Mouse (Mus musculus): ENCODE data around the gene Ssu72. TPM values are rescaled to one million over a fixed set of nuclear protein-coding genes. Genes with fewer than 3 reads are reported as not detected.
A peak's percentile ranks its signal among the peaks of the same experiment; 100 is the strongest.

Ssu72 gene
- total RNA-seq (2014; rRNA removed) (84.1 and 90.7 TPM in 2 replicates), polyA plus RNA-seq (2015; fragmentation: Nextera tagmentation; extraction: Ambion mirVana) (152 and 153 TPM in 2 replicates)

- Histone ChIP-seq H3K4me1 (ENCODE audit: insufficient read depth, low read length) (peaks cover 3% of the 10 kb centered on the region; the same call in 1 of the 2 replicates), H3K36me3 (ENCODE audit: insufficient read depth, low read length) (no peaks in the 10 kb centered on the region), H3K27ac (ENCODE audit: low read depth, low read length) (peak within 1 kb of the TSS; percentile 93), H3K4me3 (ENCODE audit: low read depth, low read length) (peak within 1 kb of the TSS; percentile 89), H3K27me3 (ENCODE audit: insufficient read depth, low read length) (no peaks in the 10 kb centered on the region), H3K4me2 (ENCODE audit: low read depth, low read length, poor library complexity, severe bottlenecking) (peak within 1 kb of the TSS; percentile 83), H3K9ac (replicated peaks; ENCODE audit: low read length, poor library complexity, severe bottlenecking) (peak within 1 kb of the TSS; percentile 94), H3K9me3 (ENCODE audit: low read length) (no peaks in the 10 kb centered on the region)
- DNase-seq (ENCODE audit: low spot score) (peak; percentile 98), ATAC-seq (ENCODE audit: low FRiP score) (peak; percentile 96)
- WGBS: under 1% methylated on average over 72 of the region's 83 CpGs
- no peak for TF ChIP-seq CTCF (IDR thresholded peaks at IDR 0.05)
These were observed at the start of gene Ssu72 for GRCm38 (mm10) chr4:155704721-155705591. TSS of gene Ssu72 (plus strand) at chr4:155704800.

- 94% methylated on average over 13 of the region's 13 CpGs for WGBS
- TF ChIP-seq CTCF (IDR thresholded peaks at IDR 0.05): no peak
- Histone ChIP-seq H3K4me3 (ENCODE audit: low read depth, low read length) (no peak overlapping the region), H3K36me3 (ENCODE audit: insufficient read depth, low read length) (peaks cover 67% of the 10 kb centered on the region), H3K4me2 (ENCODE audit: low read depth, low read length, poor library complexity, severe bottlenecking) (no peak overlapping the region), H3K9me3 (ENCODE audit: low read length) (no peaks in the 10 kb centered on the region), H3K4me1 (ENCODE audit: insufficient read depth, low read length) (peaks cover 3% of the 10 kb centered on the region; the same call in 1 of the 2 replicates), H3K27me3 (ENCODE audit: insufficient read depth, low read length) (peaks cover 37% of the 10 kb centered on the region), H3K27ac (ENCODE audit: low read depth, low read length) (no peak overlapping the region), H3K9ac (replicated peaks; ENCODE audit: low read length, poor library complexity, severe bottlenecking) (no peak overlapping the region)
- ATAC-seq (ENCODE audit: low FRiP score): no peak
- no peak for DNase-seq (ENCODE audit: low spot score)
These were observed 48.3 kb upstream of the Ssu72 start for GRCm38 (mm10) chr4:155656214-155656751.

DNA sequence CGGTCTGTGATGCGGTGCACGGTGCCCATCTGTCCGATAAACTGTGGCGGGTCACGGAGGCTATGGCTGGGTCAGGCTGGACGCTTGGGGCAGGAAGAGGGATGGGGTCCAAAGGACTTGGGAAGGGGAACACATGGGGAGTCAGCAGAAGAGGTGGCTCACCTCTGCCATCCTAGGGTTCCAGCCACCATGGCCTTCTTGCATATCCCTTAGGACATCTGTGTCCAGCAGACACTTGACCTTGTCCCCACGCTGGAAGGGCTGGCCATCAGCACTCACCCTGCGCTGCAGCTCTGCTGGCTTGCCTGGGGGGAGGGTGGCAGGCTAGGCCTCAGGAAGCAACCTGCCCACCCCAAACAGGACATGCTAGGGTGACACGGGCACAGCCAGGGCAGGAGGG lies 45.6 kb upstream of the Ssu72 start:
- no peak for TF ChIP-seq CTCF (IDR thresholded peaks at IDR 0.05)
- Histone ChIP-seq H3K9me3 (ENCODE audit: low read length) (no peaks in the 10 kb centered on the region), H3K4me1 (ENCODE audit: insufficient read depth, low read length) (no peaks in the 10 kb centered on the region), H3K36me3 (ENCODE audit: insufficient read depth, low read length) (peaks cover 70% of the 10 kb centered on the region), H3K27me3 (ENCODE audit: insufficient read depth, low read length) (peaks cover 24% of the 10 kb centered on the region), H3K27ac (ENCODE audit: low read depth, low read length) (no peak overlapping the region), H3K9ac (replicated peaks; ENCODE audit: low read length, poor library complexity, severe bottlenecking) (no peak overlapping the region), H3K4me3 (ENCODE audit: low read depth, low read length) (no peak overlapping the region), H3K4me2 (ENCODE audit: low read depth, low read length, poor library complexity, severe bottlenecking) (no peak overlapping the region)
- no peak for ATAC-seq (ENCODE audit: low FRiP score)
- WGBS: 92% methylated on average over 10 of the region's 10 CpGs
- DNase-seq (ENCODE audit: low spot score): no peak

GRCm38 (mm10) chr4:155660641-155661040 lies 44.0 kb upstream of the Ssu72 start:
- H3K36me3 ChIP-seq (ENCODE audit: insufficient read depth, low read length): peaks cover 73% of the 10 kb centered on the region
- no peaks in the 10 kb centered on the region for H3K4me1 ChIP-seq (ENCODE audit: insufficient read depth, low read length)
- no peak overlapping the region for H3K9ac ChIP-seq (replicated peaks; ENCODE audit: low read length, poor library complexity, severe bottlenecking)
- no peak overlapping the region for H3K4me3 ChIP-seq (ENCODE audit: low read depth, low read length)
- peaks cover 11% of the 10 kb centered on the region for H3K27me3 ChIP-seq (ENCODE audit: insufficient read depth, low read length)
- ATAC-seq (ENCODE audit: low FRiP score) (no peak), DNase-seq (ENCODE audit: low spot score) (no peak)
- WGBS: 81% methylated on average over 12 of the region's 12 CpGs
- TF ChIP-seq CTCF (IDR thresholded peaks at IDR 0.05): no peak
- H3K9me3 ChIP-seq (ENCODE audit: low read length): no peaks in the 10 kb centered on the region
- H3K4me2 ChIP-seq (ENCODE audit: low read depth, low read length, poor library complexity, severe bottlenecking): no peak overlapping the region
- H3K27ac ChIP-seq (ENCODE audit: low read depth, low read length): no peak overlapping the region

DNA sequence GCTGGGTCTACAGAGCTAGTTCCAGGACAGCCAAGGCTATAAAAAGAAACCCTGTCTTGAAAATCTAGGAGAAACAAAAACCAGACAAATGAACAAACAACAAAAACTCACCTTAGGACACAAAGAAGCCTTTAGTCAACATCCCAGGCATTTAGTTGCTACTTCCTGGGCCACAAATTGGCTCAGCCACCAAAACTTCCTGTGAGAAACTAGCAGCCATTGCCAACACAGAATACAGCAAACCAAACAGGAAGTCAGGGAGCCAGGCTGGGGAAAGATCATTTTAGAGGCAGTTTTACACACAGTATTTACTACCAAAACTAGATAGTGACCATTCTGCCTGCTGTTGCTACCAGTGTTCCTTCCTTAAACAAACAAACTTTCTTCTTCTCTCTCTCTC lies 37.7 kb upstream of the Ssu72 start:
- H3K4me1 ChIP-seq (ENCODE audit: insufficient read depth, low read length): 0 out of 2 replicates have a peak, but pooled peaks cover 4% of the 10 kb centered on the region
- TF ChIP-seq CTCF (IDR thresholded peaks at IDR 0.05): no peak
- ATAC-seq (ENCODE audit: low FRiP score) (no peak), DNase-seq (ENCODE audit: low spot score) (no peak)
- H3K4me2 ChIP-seq (ENCODE audit: low read depth, low read length, poor library complexity, severe bottlenecking): no peak overlapping the region
- no peak overlapping the region for H3K27ac ChIP-seq (ENCODE audit: low read depth, low read length)
- no peaks in the 10 kb centered on the region for H3K27me3 ChIP-seq (ENCODE audit: insufficient read depth, low read length)
- H3K9ac ChIP-seq (replicated peaks; ENCODE audit: low read length, poor library complexity, severe bottlenecking): no peak overlapping the region
- H3K4me3 ChIP-seq (ENCODE audit: low read depth, low read length): no peak overlapping the region
- H3K36me3 ChIP-seq (ENCODE audit: insufficient read depth, low read length): peaks cover 15% of the 10 kb centered on the region
- H3K9me3 ChIP-seq (ENCODE audit: low read length): no peaks in the 10 kb centered on the region
